ENCODE assay signal across 28 mouse cellular contexts in genomic region chr1:162867396-162867795, GRCm38 (mm10). TPM values are rescaled to one million over a fixed set of nuclear protein-coding genes. Genes with fewer than 3 reads are reported as not detected.
A peak's percentile ranks its signal among the peaks of the same experiment; 100 is the strongest.
DNase-seq lines count a peak whose midpoint lies in the region; ATAC-seq and TF ChIP-seq lines count a peak whose summit lies in the region.
"Had no signal": no experiment of that assay in that cellular context is flagged by ENCODE, and none has a peak within 500 bp of the region (broad histone marks: within the 10 kb centered on the region; RNA-seq: fewer than 3 reads in every experiment).

No protein-coding gene starts in this region.

- peak; percentile 25 for DNase-seq in heart, adult 11 months
- DNase-seq in heart, postnatal 25 days (ENCODE audit: low spot score) = no peak
- DNase-seq in lung, embryonic 14.5 days = peak; percentile 24
- DNase-seq in lung, postnatal 10 days = no peak
- DNase-seq: adrenal gland, postnatal 10 days; adrenal gland, postnatal 36 days; cerebellum, adult 18-20 months; cerebellum, adult 9-10 months; cerebellum, postnatal 14 days; forebrain, postnatal 0 days; gastrocnemius, postnatal 10 days; heart, adult 18-20 months; heart, postnatal 14 days; kidney, adult 11 months had no signal

- H3K27ac ChIP-seq in lung, embryonic 14.5 days (ENCODE audit: low read depth) = no peak overlapping the region
- H3K27ac ChIP-seq in small intestine, adult 2 months (ENCODE audit: insufficient read depth, low read depth, low read length) = peak overlapping the region; percentile 15; the same call in 1 of the 2 replicates
- H3K27ac ChIP-seq: forebrain, embryonic 10.5 days; heart, embryonic 10.5 days; heart, embryonic 13.5 days; hindbrain, embryonic 10.5 days; hindbrain, embryonic 13.5 days; intestine, embryonic 15.5 days had no signal

- TF ChIP-seq CTCF in lung, embryonic 14.5 days (IDR thresholded peaks at IDR 0.05; ENCODE audit: low read depth) = no peak
- no peak for TF ChIP-seq CTCF in small intestine, adult 2 months (IDR thresholded peaks at IDR 0.05; ENCODE audit: extremely low read depth, insufficient read length, insufficient replicate concordance, low read depth, low read length)

- intact Hi-C loops in heart, postnatal 25 days (cut with DNase I) = no loop called here

- ATAC-seq in lung, embryonic 14.5 days (ENCODE audit: insufficient read depth) = no peak
- no peak for ATAC-seq in frontal cortex, adult (ENCODE audit: low TSS enrichment)
- ATAC-seq: CD4-positive, CD25-positive, alpha-beta regulatory T cell, adult 4 months; forebrain, embryonic 14.5 days; forebrain, postnatal 0 days; hindbrain, embryonic 16.5 days; intestine, embryonic 15.5 days; Patski had no signal

- no peak overlapping the region for H3K9ac ChIP-seq in lung, embryonic 14.5 days
- H3K9ac ChIP-seq: forebrain, postnatal 0 days; heart, embryonic 13.5 days; hindbrain, embryonic 13.5 days; intestine, embryonic 15.5 days had no signal

- no peak overlapping the region for H3K4me3 ChIP-seq in lung, embryonic 14.5 days (ENCODE audit: low read depth, low read length)
- no peak overlapping the region for H3K4me3 ChIP-seq in small intestine, adult 2 months (ENCODE audit: low read depth, low read length)
- H3K4me3 ChIP-seq: forebrain, embryonic 10.5 days; heart, embryonic 10.5 days; heart, embryonic 13.5 days; hindbrain, embryonic 10.5 days; hindbrain, embryonic 13.5 days; intestine, embryonic 15.5 days had no signal

- no peaks in the 10 kb centered on the region for H3K36me3 ChIP-seq in lung, embryonic 14.5 days (ENCODE audit: insufficient read depth)
- no peaks in the 10 kb centered on the region for H3K36me3 ChIP-seq in small intestine, adult 2 months (ENCODE audit: control insufficient read depth, insufficient read depth, low read length)
- H3K36me3 ChIP-seq: forebrain, embryonic 10.5 days; heart, embryonic 10.5 days; heart, embryonic 13.5 days; hindbrain, embryonic 10.5 days; hindbrain, embryonic 13.5 days; intestine, embryonic 15.5 days had no signal

- WGBS in lung, embryonic 14.5 days = 63% methylated on average over 4 of the region's 4 CpGs
- WGBS in small intestine, adult 2 months = 40% methylated on average over 4 of the region's 4 CpGs

- TF ChIP-seq POLR2A in small intestine, adult 2 months (IDR thresholded peaks at IDR 0.05; ENCODE audit: low read depth, low read length) = no peak

- H3K9me3 ChIP-seq in lung, embryonic 14.5 days (ENCODE audit: low read depth, low read length) = no peaks in the 10 kb centered on the region
- H3K9me3 ChIP-seq: forebrain, embryonic 10.5 days; heart, embryonic 10.5 days; heart, embryonic 13.5 days; hindbrain, embryonic 10.5 days; intestine, embryonic 15.5 days had no signal

- no peak overlapping the region for H3K4me2 ChIP-seq in lung, embryonic 14.5 days
- H3K4me2 ChIP-seq: heart, embryonic 13.5 days; hindbrain, embryonic 13.5 days; intestine, embryonic 15.5 days had no signal

- peaks cover 7% of the 10 kb centered on the region; the same call in 1 of the 2 replicates for H3K4me1 ChIP-seq in lung, embryonic 14.5 days (ENCODE audit: insufficient read depth)
- peaks cover 18% of the 10 kb centered on the region for H3K4me1 ChIP-seq in small intestine, adult 2 months (ENCODE audit: control insufficient read depth, insufficient read depth, insufficient read length, low read length)

- no peaks in the 10 kb centered on the region for H3K27me3 ChIP-seq in lung, embryonic 14.5 days (ENCODE audit: insufficient read depth, low read length)
- no peaks in the 10 kb centered on the region for H3K27me3 ChIP-seq in small intestine, adult 2 months (ENCODE audit: control insufficient read depth, insufficient read depth, low read length)
- H3K27me3 ChIP-seq: heart, embryonic 13.5 days; hindbrain, embryonic 13.5 days; intestine, embryonic 15.5 days had no signal

RNA-seq across cellular contexts. Expression of gene Fmo1, which starts 1.0 kb away (rescaled TPM):
- total RNA-seq in heart, postnatal 25 days (2021) = 10 to 100 TPM; 36.9 to 40.7 TPM
- 3.4 and 6.4 TPM in 2 replicates for polyA plus RNA-seq in lung, embryonic 14.5 days (2014; fragmentation: Nextera tagmentation; extraction: Ambion mirVana)
- polyA plus RNA-seq in small intestine, adult 2 months (2012; rRNA removed) = 1.7 and 3.0 TPM in 2 replicates

RNA-seq across cellular contexts. Expression of gene Fmo2, which starts 31.1 kb away (rescaled TPM):
- 10 to 100 TPM; 27.4 to 29.5 TPM for total RNA-seq in heart, postnatal 25 days (2021)
- 3.4 and 5.3 TPM in 2 replicates for polyA plus RNA-seq in lung, embryonic 14.5 days (2014; fragmentation: Nextera tagmentation; extraction: Ambion mirVana)
- polyA plus RNA-seq in small intestine, adult 2 months (2012; rRNA removed) = 0.61 and 1.7 TPM in 2 replicates
- polyA plus RNA-seq: C2C12; CD4-positive, CD25-positive, alpha-beta regulatory T cell, adult 4 months; embryonic facial prominence, embryonic 11.5 days; forebrain, embryonic 10.5 days; heart, embryonic 10.5 days; hindbrain, embryonic 10.5 days had no signal

RNA-seq across cellular contexts. Expression of gene Fmo4, which starts 53.6 kb away (rescaled TPM):
- total RNA-seq in heart, postnatal 25 days (2021) = under 1 TPM in 1 of 2 experiments, not detected in 1; 0.10 TPM
- 0.38 and 0.85 TPM in 2 replicates for polyA plus RNA-seq in lung, embryonic 14.5 days (2014; fragmentation: Nextera tagmentation; extraction: Ambion mirVana)
- polyA plus RNA-seq in small intestine, adult 2 months (2012; rRNA removed) = 5.5 and 14.1 TPM in 2 replicates
- total RNA-seq: heart, adult 18-20 months had no signal
- polyA plus RNA-seq: CD4-positive, CD25-positive, alpha-beta regulatory T cell, adult 4 months had no signal

Comparison
In these comparisons a context has a peak if more than half of its experiments do, and no peak if none do; other contexts are left out.
1. DNase-seq: peak in heart, adult 11 months (single experiment) and lung, embryonic 14.5 days (single experiment); none in heart, postnatal 25 days (single experiment) and lung, postnatal 10 days (single experiment).